Mouse (Mus musculus): ENCODE measurements around the gene Pprc1. TPM values are rescaled to one million over a fixed set of nuclear protein-coding genes. Genes with fewer than 3 reads are reported as not detected.

The Pprc1 gene
- polyA plus RNA-seq, 1 experiment = 44.1 TPM

GRCm38 (mm10) chr19:46026567-46026966 lies 18.1 kb upstream of the Pprc1 start:
- Histone ChIP-seq H3K4me3 (ENCODE audit: control insufficient read depth, insufficient read depth, low read length) (no peak overlapping the region), H3K27me3 (ENCODE audit: control insufficient read depth, insufficient read depth, low read length) (no peaks in the 10 kb centered on the region), H3K36me3 (ENCODE audit: control insufficient read depth, insufficient read depth, low read length) (no peaks in the 10 kb centered on the region), H3K4me1 (replicated peaks; ENCODE audit: control insufficient read depth, insufficient read depth, low read length) (no peaks in the 10 kb centered on the region), H3K27ac (ENCODE audit: control insufficient read depth, insufficient read depth, low read length) (no peak overlapping the region)
- TF ChIP-seq POLR2A (IDR thresholded peaks at IDR 0.05; ENCODE audit: control insufficient read depth, extremely low read depth, insufficient read depth, low read length, poor library complexity) = no peak
- TF ChIP-seq CTCF (IDR thresholded peaks at IDR 0.05; ENCODE audit: borderline replicate concordance, control insufficient read depth, extremely low read depth, insufficient read depth, low read length, poor library complexity) = no peak
- 48% methylated on average over 8 of the region's 8 CpGs for WGBS
- no peak for DNase-seq

- H3K4me3 ChIP-seq (ENCODE audit: control insufficient read depth, insufficient read depth, low read length) = no peak overlapping the region
- H3K27ac ChIP-seq (ENCODE audit: control insufficient read depth, insufficient read depth, low read length) = no peak overlapping the region
- no peaks in the 10 kb centered on the region for H3K4me1 ChIP-seq (replicated peaks; ENCODE audit: control insufficient read depth, insufficient read depth, low read length)
- no peaks in the 10 kb centered on the region for H3K27me3 ChIP-seq (ENCODE audit: control insufficient read depth, insufficient read depth, low read length)
- WGBS = 82% methylated on average over 11 of the region's 11 CpGs
- no peak for TF ChIP-seq CTCF (IDR thresholded peaks at IDR 0.05; ENCODE audit: borderline replicate concordance, control insufficient read depth, extremely low read depth, insufficient read depth, low read length, poor library complexity)
- no peak for TF ChIP-seq POLR2A (IDR thresholded peaks at IDR 0.05; ENCODE audit: control insufficient read depth, extremely low read depth, insufficient read depth, low read length, poor library complexity)
- no peak for DNase-seq
- peaks cover 19% of the 10 kb centered on the region for H3K36me3 ChIP-seq (ENCODE audit: control insufficient read depth, insufficient read depth, low read length)
Observed at GRCm38 (mm10) chr19:46028747-46029320, 15.9 kb upstream of the Pprc1 start.

- Histone ChIP-seq H3K4me1 (replicated peaks; ENCODE audit: control insufficient read depth, insufficient read depth, low read length) (no peaks in the 10 kb centered on the region), H3K36me3 (ENCODE audit: control insufficient read depth, insufficient read depth, low read length) (peaks cover 27% of the 10 kb centered on the region), H3K27ac (ENCODE audit: control insufficient read depth, insufficient read depth, low read length) (no peak overlapping the region), H3K4me3 (ENCODE audit: control insufficient read depth, insufficient read depth, low read length) (no peak overlapping the region), H3K27me3 (ENCODE audit: control insufficient read depth, insufficient read depth, low read length) (no peaks in the 10 kb centered on the region; the same call in 1 of the 2 replicates)
- no peak for DNase-seq
- TF ChIP-seq POLR2A (IDR thresholded peaks at IDR 0.05; ENCODE audit: control insufficient read depth, extremely low read depth, insufficient read depth, low read length, poor library complexity) (no peak), CTCF (IDR thresholded peaks at IDR 0.05; ENCODE audit: borderline replicate concordance, control insufficient read depth, extremely low read depth, insufficient read depth, low read length, poor library complexity) (no peak)
- WGBS = 86% methylated on average over 1 of the region's 1 CpGs
Observed at GRCm38 (mm10) chr19:46029652-46030051, 15.0 kb upstream of the Pprc1 start.

GRCm38 (mm10) chr19:46030196-46030983 lies 14.3 kb upstream of the Pprc1 start:
- WGBS = 97% methylated on average over 10 of the region's 10 CpGs
- H3K36me3 ChIP-seq (ENCODE audit: control insufficient read depth, insufficient read depth, low read length) = peaks cover 35% of the 10 kb centered on the region
- no peaks in the 10 kb centered on the region; the same call in 1 of the 2 replicates for H3K27me3 ChIP-seq (ENCODE audit: control insufficient read depth, insufficient read depth, low read length)
- no peak for TF ChIP-seq CTCF (IDR thresholded peaks at IDR 0.05; ENCODE audit: borderline replicate concordance, control insufficient read depth, extremely low read depth, insufficient read depth, low read length, poor library complexity)
- TF ChIP-seq POLR2A (IDR thresholded peaks at IDR 0.05; ENCODE audit: control insufficient read depth, extremely low read depth, insufficient read depth, low read length, poor library complexity) = no peak
- no peak for DNase-seq
- H3K4me3 ChIP-seq (ENCODE audit: control insufficient read depth, insufficient read depth, low read length) = no peak overlapping the region
- H3K27ac ChIP-seq (ENCODE audit: control insufficient read depth, insufficient read depth, low read length) = no peak overlapping the region
- H3K4me1 ChIP-seq (replicated peaks; ENCODE audit: control insufficient read depth, insufficient read depth, low read length) = no peaks in the 10 kb centered on the region

GRCm38 (mm10) chr19:46031689-46032432 lies 12.8 kb upstream of the Pprc1 start:
- Histone ChIP-seq H3K4me1 (replicated peaks; ENCODE audit: control insufficient read depth, insufficient read depth, low read length) (peaks cover 2% of the 10 kb centered on the region; the same call in 1 of the 2 replicates), H3K36me3 (ENCODE audit: control insufficient read depth, insufficient read depth, low read length) (peaks cover 44% of the 10 kb centered on the region), H3K27ac (ENCODE audit: control insufficient read depth, insufficient read depth, low read length) (no peak overlapping the region), H3K27me3 (ENCODE audit: control insufficient read depth, insufficient read depth, low read length) (no peaks in the 10 kb centered on the region; the same call in 1 of the 2 replicates), H3K4me3 (ENCODE audit: control insufficient read depth, insufficient read depth, low read length) (no peak overlapping the region)
- TF ChIP-seq POLR2A (IDR thresholded peaks at IDR 0.05; ENCODE audit: control insufficient read depth, extremely low read depth, insufficient read depth, low read length, poor library complexity) = no peak
- TF ChIP-seq CTCF (IDR thresholded peaks at IDR 0.05; ENCODE audit: borderline replicate concordance, control insufficient read depth, extremely low read depth, insufficient read depth, low read length, poor library complexity) = no peak
- 90% methylated on average over 9 of the region's 9 CpGs for WGBS
- DNase-seq = no peak
